Mouse (Mus musculus) limb, embryonic 11.5 days (tissue): ENCODE results near the gene Klhdc10. TPM values are rescaled to one million over a fixed set of nuclear protein-coding genes. Genes with fewer than 3 reads are reported as not detected.

Source experiments
- ATAC-seq: fragments of 200-750 bp; cut with Nextera tagmentation; 2 replicates; pipeline ENCODE4 v1.8.0; 2017; ENCODE audit warnings: low read depth; ENCODE audit not compliant: insufficient number of reproducible peaks, low FRiP score, low TSS enrichment
- DNase-seq: peaks from one replicate; pipeline ENCODE4 v3.0.0-alpha.2; 2015; ENCODE audit warnings: low spot score
- H3K27ac ChIP-seq: fragments of 300-500 bp; sonication (generic); replicated peaks from 2 replicates; pipeline ENCODE4 v1.5.1; 2014; ENCODE audit warnings: low read depth, mild to moderate bottlenecking, low read length
- H3K27me3 ChIP-seq: fragments of 300-500 bp; sonication (generic); 2 replicates; pipeline ENCODE4 v1.6.1; 2014; ENCODE audit warnings: mild to moderate bottlenecking, low read length, mixed read lengths; ENCODE audit not compliant: control insufficient read depth, insufficient read depth
- H3K36me3 ChIP-seq: fragments of 300-500 bp; sonication (generic); 2 replicates; pipeline ENCODE4 v1.6.1; 2014; ENCODE audit warnings: mild to moderate bottlenecking, low read length, moderate library complexity, mixed read lengths; ENCODE audit not compliant: control insufficient read depth, insufficient read depth
- H3K4me1 ChIP-seq: fragments of 300-500 bp; sonication (generic); 2 replicates; pipeline ENCODE4 v1.6.1; 2014; ENCODE audit warnings: low read length, mixed read lengths; ENCODE audit not compliant: control insufficient read depth, insufficient read depth
- H3K4me2 ChIP-seq: fragments of 300-500 bp; sonication (generic); 2 replicates; pipeline ENCODE4 v1.6.1; 2014; ENCODE audit warnings: low read depth, mild to moderate bottlenecking, moderate library complexity; ENCODE audit not compliant: severe bottlenecking
- H3K4me3 ChIP-seq: fragments of 300-500 bp; sonication (generic); 2 replicates; pipeline ENCODE4 v1.5.1; 2014; ENCODE audit warnings: low read depth, low read length
- H3K9ac ChIP-seq: fragments of 300-500 bp; sonication (generic); 2 replicates; pipeline ENCODE4 v1.6.1; 2014; ENCODE audit warnings: mild to moderate bottlenecking, low read length
- H3K9me3 ChIP-seq: fragments of 300-500 bp; sonication (generic); 2 replicates; pipeline ENCODE4 v1.6.1; 2016; ENCODE audit warnings: low read length; ENCODE audit not compliant: control insufficient read depth
- WGBS: fragments of 180-500 bp; shearing (Covaris S2); extraction: QIAGEN DNeasy Blood & Tissue Kit; methylation state at CpG from one replicate; pipeline ENCODE4 v1.1.7; 2014; 5-methylcytosine and 5-hydroxymethylcytosine counted together
- polyA plus RNA-seq: library from polyadenylated mRNA; unstranded; fragments of >200 nt; fragmentation: Nextera tagmentation; extraction: Ambion mirVana; gene quantifications from 2 replicates; pipeline ENCODE4 v1.2.1, GENCODE M21; 2014

Klhdc10 gene
- polyA plus RNA-seq, 1 experiment from 2014 or later = 46.0 TPM

- Histone ChIP-seq H3K4me1 (peaks cover 34% of the 10 kb centered on the region), H3K27ac (no peak overlapping the region)
- ATAC-seq = no peak
Measured at GRCm38 (mm10) chr6:30465586-30465985, 63.9 kb downstream of the Klhdc10 start.

GRCm38 (mm10) chr6:30468058-30468457 is 66.4 kb downstream of the Klhdc10 start:
- H3K27ac ChIP-seq = no peak overlapping the region
- H3K4me2 ChIP-seq = no peak overlapping the region
- H3K9me3 ChIP-seq = no peaks in the 10 kb centered on the region
- peaks cover 17% of the 10 kb centered on the region for H3K4me1 ChIP-seq
- ATAC-seq (no peak), DNase-seq (no peak)
- no peaks in the 10 kb centered on the region for H3K27me3 ChIP-seq
- H3K36me3 ChIP-seq = no peaks in the 10 kb centered on the region
- no peak overlapping the region for H3K9ac ChIP-seq
- H3K4me3 ChIP-seq = no peak overlapping the region
- WGBS = 74% methylated on average over 1 of the region's 1 CpGs

More at GRCm38 (mm10) chr6:30465586-30465985, 63.9 kb downstream of the Klhdc10 start:
- Histone ChIP-seq H3K9me3 (no peaks in the 10 kb centered on the region), H3K9ac (no peak overlapping the region), H3K4me3 (no peak overlapping the region), H3K27me3 (no peaks in the 10 kb centered on the region), H3K4me2 (no peak overlapping the region), H3K36me3 (peaks cover 3% of the 10 kb centered on the region; the same call in 1 of the 2 replicates)
- DNase-seq = no peak
- 84% methylated on average over 11 of the region's 11 CpGs for WGBS

GRCm38 (mm10) chr6:30468684-30469083 is 67.0 kb downstream of the Klhdc10 start:
- Histone ChIP-seq H3K36me3 (no peaks in the 10 kb centered on the region), H3K9ac (peak overlapping the region; percentile 2; the same call in 1 of the 2 replicates), H3K27me3 (no peaks in the 10 kb centered on the region), H3K27ac (no peak overlapping the region), H3K4me2 (no peak overlapping the region), H3K9me3 (no peaks in the 10 kb centered on the region), H3K4me3 (no peak overlapping the region), H3K4me1 (peaks cover 12% of the 10 kb centered on the region)
- DNase-seq = peak; percentile 63
- 54% methylated on average over 12 of the region's 12 CpGs for WGBS
- no peak for ATAC-seq

GRCm38 (mm10) chr6:30469370-30469769 is 67.7 kb downstream of the Klhdc10 start:
- H3K9ac ChIP-seq = no peak overlapping the region
- no peak for ATAC-seq
- H3K4me1 ChIP-seq = peaks cover 12% of the 10 kb centered on the region
- no peaks in the 10 kb centered on the region for H3K36me3 ChIP-seq
- H3K4me3 ChIP-seq = no peak overlapping the region
- WGBS = 92% methylated on average over 12 of the region's 12 CpGs
- no peaks in the 10 kb centered on the region for H3K9me3 ChIP-seq
- no peaks in the 10 kb centered on the region for H3K27me3 ChIP-seq
- no peak overlapping the region for H3K4me2 ChIP-seq
- no peak overlapping the region for H3K27ac ChIP-seq
- DNase-seq = no peak

- ATAC-seq (no peak), DNase-seq (no peak)
- Histone ChIP-seq H3K27ac (no peak overlapping the region), H3K4me1 (peaks cover 9% of the 10 kb centered on the region), H3K9ac (no peak overlapping the region), H3K36me3 (no peaks in the 10 kb centered on the region), H3K27me3 (no peaks in the 10 kb centered on the region), H3K4me3 (no peak overlapping the region), H3K9me3 (no peaks in the 10 kb centered on the region), H3K4me2 (no peak overlapping the region)
- WGBS = 61% methylated on average over 3 of the region's 3 CpGs
Measured at GRCm38 (mm10) chr6:30471706-30472105, 70.0 kb downstream of the Klhdc10 start.

- Histone ChIP-seq H3K4me2 (no peak overlapping the region), H3K4me3 (no peak overlapping the region), H3K9ac (no peak overlapping the region), H3K9me3 (no peaks in the 10 kb centered on the region), H3K27ac (0 out of 2 replicates have a peak overlapping the region, but pooled peaks have one; percentile 6), H3K27me3 (no peaks in the 10 kb centered on the region), H3K36me3 (peaks cover 8% of the 10 kb centered on the region; the same call in 1 of the 2 replicates), H3K4me1 (no peaks in the 10 kb centered on the region)
- no peak for ATAC-seq
- DNase-seq = no peak
- 68% methylated on average over 10 of the region's 10 CpGs for WGBS
Measured at GRCm38 (mm10) chr6:30476025-30476765, 74.5 kb downstream of the Klhdc10 start.

GRCm38 (mm10) chr6:30477210-30477714 is 75.6 kb downstream of the Klhdc10 start:
- Histone ChIP-seq H3K27ac (peak overlapping the region; percentile 36; the same call in 1 of the 2 replicates), H3K27me3 (no peaks in the 10 kb centered on the region), H3K9ac (no peak overlapping the region), H3K36me3 (peaks cover 8% of the 10 kb centered on the region; the same call in 1 of the 2 replicates), H3K9me3 (no peaks in the 10 kb centered on the region), H3K4me1 (no peaks in the 10 kb centered on the region), H3K4me3 (no peak overlapping the region), H3K4me2 (no peak overlapping the region)
- DNase-seq (no peak), ATAC-seq (no peak)
- WGBS = 89% methylated on average over 8 of the region's 8 CpGs

- DNase-seq = no peak
- H3K4me1 ChIP-seq = no peaks in the 10 kb centered on the region
- peaks cover 8% of the 10 kb centered on the region; the same call in 1 of the 2 replicates for H3K36me3 ChIP-seq
- H3K27ac ChIP-seq = no peak overlapping the region
- no peaks in the 10 kb centered on the region for H3K27me3 ChIP-seq
- WGBS = 90% methylated on average over 6 of the region's 6 CpGs
- H3K9ac ChIP-seq = no peak overlapping the region
- H3K9me3 ChIP-seq = no peaks in the 10 kb centered on the region
- no peak overlapping the region for H3K4me2 ChIP-seq
- H3K4me3 ChIP-seq = no peak overlapping the region
- ATAC-seq = no peak
Measured at GRCm38 (mm10) chr6:30477784-30478183, 76.1 kb downstream of the Klhdc10 start.
